ENCODE assay signal across 9 mouse cellular contexts in the genomic region with DNA sequence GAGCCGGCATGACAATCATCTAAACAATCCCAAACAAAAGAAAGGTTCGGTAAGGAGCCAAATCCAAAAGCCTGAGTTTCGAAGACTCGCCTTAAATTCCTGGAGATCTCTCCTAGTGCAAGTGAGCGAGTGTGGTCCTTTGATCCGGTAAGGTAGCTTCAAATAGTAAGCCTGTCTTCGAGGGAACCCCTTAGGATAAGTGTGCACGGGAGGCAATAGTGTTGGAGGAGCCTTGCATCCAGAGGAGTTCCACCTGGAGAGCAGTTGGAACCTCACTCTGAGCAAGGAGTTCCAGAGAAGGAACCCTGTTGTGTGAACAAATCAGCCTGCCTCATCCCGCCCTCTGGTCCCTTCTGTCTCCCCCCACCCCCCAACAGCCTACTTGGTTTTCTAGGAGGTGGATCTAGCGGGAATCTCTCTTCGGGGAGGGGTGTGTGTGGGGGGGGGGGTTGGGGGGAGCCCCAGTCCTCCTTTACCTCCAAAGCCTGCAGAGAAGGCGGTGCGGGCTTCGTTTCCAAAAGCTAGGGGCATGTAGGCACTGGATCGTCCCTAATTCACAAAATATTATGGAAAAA. TPM values are rescaled to one million over a fixed set of nuclear protein-coding genes. Genes with fewer than 3 reads are reported as not detected.
DNase-seq lines count a peak whose midpoint lies in the region; ATAC-seq and TF ChIP-seq lines count a peak whose summit lies in the region.
"Had no signal": no experiment of that assay in that cellular context is flagged by ENCODE, and none has a peak within 500 bp of the region (broad histone marks: within the 10 kb centered on the region; RNA-seq: fewer than 3 reads in every experiment).

No protein-coding gene starts in this region.

- peaks cover 81% of the 10 kb centered on the region for H3K27me3 ChIP-seq in heart, embryonic 14.5 days (ENCODE audit: control insufficient read depth, insufficient read depth, low read length)
- H3K27me3 ChIP-seq in forebrain, postnatal 0 days (ENCODE audit: insufficient read depth, low read length) = peaks cover 30% of the 10 kb centered on the region
- H3K27me3 ChIP-seq in midbrain, embryonic 15.5 days (replicated peaks) = peaks cover 16% of the 10 kb centered on the region

- H3K4me1 ChIP-seq in heart, embryonic 14.5 days (ENCODE audit: control insufficient read depth in 2 of 2, insufficient read depth in 2 of 2, low read length in 2 of 2) = peaks cover 13 to 23% of the 10 kb centered on the region in 2 experiments; a peak in 3 of 4 replicates
- H3K4me1 ChIP-seq in forebrain, postnatal 0 days (ENCODE audit: insufficient read depth) = peaks cover 4% of the 10 kb centered on the region; the same call in 1 of the 2 replicates
- peaks cover 37% of the 10 kb centered on the region for H3K4me1 ChIP-seq in midbrain, embryonic 15.5 days

- no peak for TF ChIP-seq CTCF in forebrain, postnatal 0 days (IDR thresholded peaks at IDR 0.05; ENCODE audit: low read depth)

- no peaks in the 10 kb centered on the region for H3K36me3 ChIP-seq in heart, embryonic 14.5 days (ENCODE audit: control insufficient read depth, insufficient read depth, low read length)
- no peaks in the 10 kb centered on the region for H3K36me3 ChIP-seq in forebrain, postnatal 0 days (ENCODE audit: insufficient read depth)
- no peaks in the 10 kb centered on the region for H3K36me3 ChIP-seq in midbrain, embryonic 15.5 days (replicated peaks)

- H3K27ac ChIP-seq in heart, embryonic 14.5 days (replicated peaks in 1 of 2; ENCODE audit: control insufficient read depth in 1 of 2, insufficient read depth in 1 of 2, low read depth in 2 of 2, low read length in 2 of 2) = no peak overlapping the region
- 0 out of 2 replicates have a peak overlapping the region, but pooled peaks have one; percentile 45 for H3K27ac ChIP-seq in forebrain, postnatal 0 days (ENCODE audit: low read depth, low read length)
- H3K27ac ChIP-seq in midbrain, embryonic 15.5 days = peak overlapping the region; percentile 90

- 3% methylated on average over 15 of the region's 15 CpGs for WGBS in heart, embryonic 14.5 days
- 4% methylated on average over 15 of the region's 15 CpGs for WGBS in forebrain, postnatal 0 days
- WGBS in midbrain, embryonic 15.5 days = 2% methylated on average over 14 of the region's 15 CpGs

- no peaks in the 10 kb centered on the region for H3K9me3 ChIP-seq in heart, embryonic 14.5 days (ENCODE audit: control insufficient read depth, low read length)
- no peaks in the 10 kb centered on the region for H3K9me3 ChIP-seq in forebrain, postnatal 0 days (ENCODE audit: low read length)
- no peaks in the 10 kb centered on the region for H3K9me3 ChIP-seq in midbrain, embryonic 15.5 days

- peak overlapping the region; percentile 53; the same call in 1 of the 2 replicates for H3K4me2 ChIP-seq in heart, embryonic 14.5 days (ENCODE audit: low read length)
- peak overlapping the region; percentile 47 for H3K4me2 ChIP-seq in forebrain, postnatal 0 days (ENCODE audit: low read depth)
- H3K4me2 ChIP-seq in midbrain, embryonic 15.5 days = peak overlapping the region; percentile 44

- peak overlapping the region in 1 of 2 experiments; percentile 28; a peak in 1 of 4 replicates for H3K4me3 ChIP-seq in heart, embryonic 14.5 days (ENCODE audit: control insufficient read depth in 1 of 2, insufficient read depth in 1 of 2, low read depth in 1 of 2, low read length in 2 of 2)
- H3K4me3 ChIP-seq in forebrain, postnatal 0 days (ENCODE audit: low read depth, low read length) = peak overlapping the region; percentile 18; the same call in 1 of the 2 replicates
- H3K4me3 ChIP-seq in midbrain, embryonic 15.5 days = peak overlapping the region; percentile 23; the same call in 1 of the 2 replicates

- DNase-seq in heart, postnatal 4 days = no peak
- peak; percentile 49 for DNase-seq in cerebellum, adult 9-11 months
- peak; percentile 56 for DNase-seq in forebrain, postnatal 0 days
- DNase-seq in urinary bladder, adult 2 months (ENCODE audit: low spot score) = no peak
- no peak for DNase-seq in adrenal gland, adult 18-20 months (ENCODE audit: low spot score in 2 of 2)
- DNase-seq in kidney, adult 18-20 months = no peak
- DNase-seq: gastrocnemius, postnatal 14 days had no signal

- no peak for ATAC-seq in heart, embryonic 14.5 days (ENCODE audit: insufficient number of reproducible peaks, insufficient read depth, low FRiP score, low read depth)
- no peak for ATAC-seq in forebrain, postnatal 0 days
- ATAC-seq in midbrain, embryonic 15.5 days (replicated peaks) = peak; percentile 16; the same call in 1 of the 2 replicates

- H3K9ac ChIP-seq in heart, embryonic 14.5 days (ENCODE audit: low read length) = no peak overlapping the region
- peak overlapping the region; percentile 43; the same call in 1 of the 2 replicates for H3K9ac ChIP-seq in forebrain, postnatal 0 days
- H3K9ac ChIP-seq in midbrain, embryonic 15.5 days = no peak overlapping the region

RNA-seq across cellular contexts. Expression of a gene that starts 11.1 kb away (rescaled TPM):
- 2.1 and 2.5 TPM in 2 replicates for polyA plus RNA-seq in heart, embryonic 14.5 days (2014; fragmentation: Nextera tagmentation; extraction: Ambion mirVana)
- 1 to 10 TPM; 1.4 to 1.5 TPM for total RNA-seq in heart, postnatal 4 days (2021)
- 50.5 and 57.7 TPM in 2 replicates for total RNA-seq in forebrain, postnatal 0 days (2014; rRNA removed)
- 24.9 and 35.1 TPM in 2 replicates for polyA plus RNA-seq in forebrain, postnatal 0 days (2015; fragmentation: Nextera tagmentation; extraction: Ambion mirVana)
- polyA plus RNA-seq in midbrain, embryonic 15.5 days (2015; fragmentation: Nextera tagmentation; extraction: Ambion mirVana) = 62.0 and 64.3 TPM in 2 replicates
- 39.9 and 51.6 TPM in 2 replicates for polyA plus RNA-seq in urinary bladder, adult 2 months (2012; rRNA removed)
- total RNA-seq in adrenal gland, adult 18-20 months (2021) = 1 to 10 TPM; 3.0 to 3.5 TPM

Comparison
In these comparisons a context has a peak if more than half of its experiments do, and no peak if none do; other contexts are left out.
1. H3K27ac ChIP-seq: peak in forebrain, postnatal 0 days (single experiment) and midbrain, embryonic 15.5 days (single experiment); none in heart, embryonic 14.5 days (0 of 2).
2. DNase-seq: peak in cerebellum, adult 9-11 months (single experiment) and forebrain, postnatal 0 days (single experiment); none in heart, postnatal 4 days (single experiment), urinary bladder, adult 2 months (single experiment), adrenal gland, adult 18-20 months (0 of 2) and kidney, adult 18-20 months (single experiment).
3. Peak in every context shown above with its lines, with median percentiles within 50 percentile points of each other: H3K4me2 ChIP-seq.